Comparison of ENCODE assay signal across 18 mouse cellular contexts in the genomic region with DNA sequence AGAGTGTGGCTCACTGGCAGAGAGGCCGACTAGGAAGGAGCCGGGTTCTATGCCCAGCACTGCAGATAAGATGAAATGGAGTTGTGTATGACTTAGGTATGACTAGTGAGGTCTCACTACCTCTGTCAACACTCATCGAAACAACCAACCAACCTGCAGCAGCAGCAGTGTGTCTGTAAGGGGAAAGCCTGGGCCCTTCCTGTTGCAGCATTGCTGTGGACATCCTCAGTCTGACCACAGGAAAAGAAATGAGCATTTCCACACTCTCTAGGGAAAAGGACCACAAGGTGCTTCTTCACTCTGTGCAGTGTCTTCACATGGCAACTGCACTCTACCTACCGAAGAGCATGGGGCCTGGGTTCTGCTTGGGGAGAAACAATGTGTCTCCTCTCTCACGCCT.
"Had no signal": no experiment of that assay in that cellular context is flagged by ENCODE, and none has a peak within 500 bp of the region (broad histone marks: within the 10 kb centered on the region; RNA-seq: fewer than 3 reads in every experiment).

No protein-coding gene starts in this region.

- DNase-seq: kidney, adult 18-20 months; kidney, postnatal 36 days; left cerebral cortex, postnatal 4 days; lung, embryonic 14.5 days; thymus, adult 18-20 months; thymus, postnatal 36 days had no signal

- H3K4me2 ChIP-seq: limb, embryonic 12.5 days; limb, embryonic 15.5 days; lung, embryonic 14.5 days; midbrain, embryonic 12.5 days; neural tube, embryonic 13.5 days had no signal

- H3K27me3 ChIP-seq: limb, embryonic 15.5 days; midbrain, embryonic 12.5 days; neural tube, embryonic 13.5 days had no signal

- ATAC-seq: inflammation-experienced regulatory T-cells, adult 6 months; intestine, embryonic 16.5 days; lung, postnatal 0 days; midbrain, embryonic 16.5 days had no signal

- H3K27ac ChIP-seq: kidney, postnatal 0 days; limb, embryonic 12.5 days; limb, embryonic 15.5 days; liver, embryonic 14.5 days; macrophage; midbrain, embryonic 12.5 days; neural tube, embryonic 13.5 days had no signal

- H3K9me3 ChIP-seq: limb, embryonic 15.5 days; midbrain, embryonic 12.5 days; neural tube, embryonic 13.5 days had no signal

- H3K4me1 ChIP-seq: limb, embryonic 15.5 days had no signal

- H3K36me3 ChIP-seq: limb, embryonic 12.5 days; limb, embryonic 15.5 days; midbrain, embryonic 12.5 days; neural tube, embryonic 13.5 days had no signal

- H3K4me3 ChIP-seq: limb, embryonic 12.5 days; limb, embryonic 15.5 days; midbrain, embryonic 12.5 days; myocyte; neural tube, embryonic 13.5 days had no signal

- H3K9ac ChIP-seq: limb, embryonic 12.5 days; limb, embryonic 15.5 days; liver, embryonic 14.5 days; lung, embryonic 14.5 days; midbrain, embryonic 12.5 days; neural tube, embryonic 13.5 days had no signal
